Mouse (Mus musculus) hindbrain, embryonic 14.5 days (tissue): Measurements from ENCODE around the gene Dync1i2. TPM values are rescaled to one million over a fixed set of nuclear protein-coding genes. Genes with fewer than 3 reads are reported as not detected.

Experiments
- ATAC-seq: fragments of 200-750 bp; cut with Nextera tagmentation; 2 replicates; pipeline ENCODE4 v1.8.0; 2017; ENCODE audit warnings: moderate number of reproducible peaks, mild to moderate bottlenecking, moderate TSS enrichment, moderate library complexity; ENCODE audit not compliant: low FRiP score
- DNase-seq: peaks from one replicate; pipeline ENCODE4 v3.0.0-alpha.2; 2015; ENCODE audit warnings: low spot score
- H3K27ac ChIP-seq: fragments of 300-500 bp; sonication (generic); 2 replicates; pipeline ENCODE4 v1.5.1; 2014; ENCODE audit warnings: mild to moderate bottlenecking, moderate library complexity
- H3K27me3 ChIP-seq: fragments of 300-500 bp; sonication (generic); 2 replicates; pipeline ENCODE4 v1.6.1; 2014; ENCODE audit warnings: mild to moderate bottlenecking, low read length, mixed read lengths; ENCODE audit not compliant: control insufficient read depth, insufficient read depth
- H3K36me3 ChIP-seq: fragments of 300-500 bp; sonication (generic); replicated peaks from 2 replicates; pipeline ENCODE4 v1.6.1; 2014; ENCODE audit not compliant: control insufficient read depth, insufficient read depth
- H3K4me1 ChIP-seq: fragments of 300-500 bp; sonication (generic); replicated peaks from 2 replicates; pipeline ENCODE4 v1.6.1; 2014; ENCODE audit warnings: antibody characterized with exemption, low read length, mixed read lengths; ENCODE audit not compliant: control insufficient read depth, insufficient read depth
- H3K4me2 ChIP-seq: fragments of 300-500 bp; sonication (generic); replicated peaks from 2 replicates; pipeline ENCODE4 v1.6.1; 2014; ENCODE audit warnings: mild to moderate bottlenecking, moderate library complexity
- H3K4me3 ChIP-seq: fragments of 300-500 bp; sonication (generic); replicated peaks from 2 replicates; pipeline ENCODE4 v1.5.1; 2014; ENCODE audit warnings: mild to moderate bottlenecking, low read length
- H3K9ac ChIP-seq: fragments of 300-500 bp; sonication (generic); 2 replicates; pipeline ENCODE4 v1.6.1; 2014
- H3K9me3 ChIP-seq: fragments of 300-500 bp; sonication (generic); 2 replicates; pipeline ENCODE4 v1.6.1; 2016; ENCODE audit warnings: low read length; ENCODE audit not compliant: control insufficient read depth
- WGBS: fragments of 180-500 bp; shearing (Covaris S2); extraction: QIAGEN DNeasy Blood & Tissue Kit; methylation state at CpG from one replicate; pipeline ENCODE4 v1.1.7; 2014; 5-methylcytosine and 5-hydroxymethylcytosine counted together
- polyA plus RNA-seq: library from polyadenylated mRNA; unstranded; fragments of >200 nt; fragmentation: Nextera tagmentation; extraction: Ambion mirVana; gene quantifications from 2 replicates; pipeline ENCODE4 v1.2.1, GENCODE M21; 2014

Gene Dync1i2
- polyA plus RNA-seq, 1 experiment from 2014 or later = 224 TPM

DNA sequence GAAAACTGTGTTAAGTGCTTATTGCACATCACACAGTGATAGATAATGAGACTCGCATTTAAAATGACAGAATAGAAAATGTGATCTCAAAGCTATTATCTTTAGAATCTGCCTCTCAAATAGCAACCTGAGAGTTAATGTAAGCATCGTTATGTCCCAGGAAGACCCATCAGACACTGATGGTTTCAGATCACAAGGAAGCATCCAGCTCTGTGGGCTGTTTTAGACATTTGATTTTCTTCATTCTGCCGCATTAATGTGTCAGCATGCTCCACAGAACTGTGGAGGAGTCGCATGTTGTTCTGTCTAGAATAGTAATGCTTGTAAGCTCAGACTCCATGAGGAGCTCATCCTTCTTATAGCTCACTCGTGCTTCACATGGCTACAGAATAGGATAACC lies 34.6 kb downstream of the Dync1i2 start:
- WGBS = 67% methylated on average over 5 of the region's 5 CpGs
- ATAC-seq = no peak
- no peaks in the 10 kb centered on the region for H3K27me3 ChIP-seq
- no peak overlapping the region for H3K4me2 ChIP-seq
- DNase-seq = no peak
- no peak overlapping the region for H3K4me3 ChIP-seq
- no peak overlapping the region for H3K9ac ChIP-seq
- peaks cover 17% of the 10 kb centered on the region; the same call in 1 of the 2 replicates for H3K4me1 ChIP-seq
- no peaks in the 10 kb centered on the region for H3K9me3 ChIP-seq
- 0 out of 2 replicates have a peak overlapping the region, but pooled peaks have one; percentile 1 for H3K27ac ChIP-seq
- H3K36me3 ChIP-seq = peaks cover 62% of the 10 kb centered on the region

GRCm38 (mm10) chr2:71248071-71248470 lies 36.6 kb downstream of the Dync1i2 start:
- Histone ChIP-seq H3K27ac (no peak overlapping the region), H3K9ac (no peak overlapping the region), H3K36me3 (peaks cover 69% of the 10 kb centered on the region), H3K27me3 (no peaks in the 10 kb centered on the region), H3K4me1 (peaks cover 17% of the 10 kb centered on the region; the same call in 1 of the 2 replicates), H3K4me3 (no peak overlapping the region), H3K9me3 (no peaks in the 10 kb centered on the region), H3K4me2 (no peak overlapping the region)
- WGBS = 89% methylated on average over 3 of the region's 3 CpGs
- no peak for ATAC-seq
- DNase-seq = no peak

DNA sequence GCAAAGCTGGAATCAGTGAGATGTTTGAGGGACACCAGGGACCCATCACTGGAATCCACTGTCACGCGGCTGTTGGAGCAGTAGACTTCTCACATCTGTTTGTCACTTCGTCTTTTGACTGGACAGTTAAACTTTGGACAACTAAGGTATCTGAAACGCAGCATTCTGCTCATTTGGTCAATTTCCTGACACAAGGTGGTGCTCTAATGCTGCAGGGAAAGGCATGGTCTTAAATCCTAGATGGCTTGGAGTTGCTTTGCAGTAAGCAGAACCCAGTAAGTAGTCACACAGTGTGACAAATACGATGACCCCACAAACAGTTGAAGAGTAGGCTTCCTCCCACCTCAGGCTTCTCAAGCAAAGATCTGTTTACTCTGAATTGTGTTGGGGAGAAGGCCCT lies 39.3 kb downstream of the Dync1i2 start:
- WGBS = 82% methylated on average over 5 of the region's 5 CpGs
- DNase-seq (no peak), ATAC-seq (no peak)
- Histone ChIP-seq H3K36me3 (peaks cover 84% of the 10 kb centered on the region), H3K27me3 (no peaks in the 10 kb centered on the region), H3K4me3 (no peak overlapping the region), H3K27ac (no peak overlapping the region), H3K4me2 (no peak overlapping the region), H3K9me3 (no peaks in the 10 kb centered on the region), H3K4me1 (no peaks in the 10 kb centered on the region), H3K9ac (no peak overlapping the region)

DNA sequence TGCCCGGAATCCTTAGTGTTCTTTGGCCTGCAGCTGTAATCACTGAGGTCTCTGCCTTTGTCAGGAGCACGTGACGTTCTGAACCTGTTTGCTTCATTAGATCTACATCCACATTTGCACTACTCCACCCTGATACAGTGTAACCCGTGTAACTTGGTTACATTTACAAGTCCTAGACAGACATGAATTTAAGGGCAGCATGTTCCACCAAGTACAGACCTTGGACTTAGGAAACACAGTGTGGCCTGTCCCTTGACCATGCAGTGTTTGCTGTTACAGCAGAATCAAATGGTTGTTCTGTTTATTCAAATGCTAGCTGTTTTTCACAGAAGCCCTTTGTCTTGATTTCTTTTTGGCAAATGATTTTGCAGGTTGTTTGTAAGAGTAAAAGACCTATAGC lies 43.3 kb downstream of the Dync1i2 start:
- no peaks in the 10 kb centered on the region for H3K9me3 ChIP-seq
- 86% methylated on average over 4 of the region's 4 CpGs for WGBS
- H3K4me3 ChIP-seq = no peak overlapping the region
- no peak overlapping the region for H3K27ac ChIP-seq
- peaks cover 91% of the 10 kb centered on the region for H3K36me3 ChIP-seq
- DNase-seq (no peak), ATAC-seq (no peak)
- H3K4me2 ChIP-seq = no peak overlapping the region
- no peaks in the 10 kb centered on the region for H3K4me1 ChIP-seq
- H3K9ac ChIP-seq = no peak overlapping the region
- H3K27me3 ChIP-seq = no peaks in the 10 kb centered on the region

DNA sequence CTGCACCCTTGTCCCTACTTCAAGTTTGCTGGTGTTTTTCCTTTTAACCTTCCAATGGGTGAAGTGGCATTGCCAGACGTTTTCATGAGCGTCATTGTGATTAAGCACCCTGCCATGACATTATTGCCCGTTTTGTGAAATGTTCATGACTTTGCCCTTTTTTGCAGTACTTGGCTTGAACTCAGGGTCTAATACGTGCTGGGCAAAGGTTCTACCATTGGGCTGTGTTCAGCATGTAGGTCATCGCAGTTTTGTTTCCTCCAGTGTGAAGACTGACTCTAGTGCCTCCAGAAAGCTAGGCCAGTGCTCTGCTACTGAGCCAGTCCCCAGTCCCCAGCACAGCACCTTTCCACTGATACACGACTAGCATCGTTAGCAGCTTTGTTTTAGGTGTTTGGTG lies 45.1 kb downstream of the Dync1i2 start:
- Histone ChIP-seq H3K9me3 (no peaks in the 10 kb centered on the region), H3K4me3 (no peak overlapping the region), H3K9ac (no peak overlapping the region), H3K4me2 (no peak overlapping the region), H3K27me3 (no peaks in the 10 kb centered on the region), H3K36me3 (peaks cover 89% of the 10 kb centered on the region), H3K4me1 (no peaks in the 10 kb centered on the region), H3K27ac (no peak overlapping the region)
- 92% methylated on average over 7 of the region's 7 CpGs for WGBS
- DNase-seq (no peak), ATAC-seq (no peak)

DNA sequence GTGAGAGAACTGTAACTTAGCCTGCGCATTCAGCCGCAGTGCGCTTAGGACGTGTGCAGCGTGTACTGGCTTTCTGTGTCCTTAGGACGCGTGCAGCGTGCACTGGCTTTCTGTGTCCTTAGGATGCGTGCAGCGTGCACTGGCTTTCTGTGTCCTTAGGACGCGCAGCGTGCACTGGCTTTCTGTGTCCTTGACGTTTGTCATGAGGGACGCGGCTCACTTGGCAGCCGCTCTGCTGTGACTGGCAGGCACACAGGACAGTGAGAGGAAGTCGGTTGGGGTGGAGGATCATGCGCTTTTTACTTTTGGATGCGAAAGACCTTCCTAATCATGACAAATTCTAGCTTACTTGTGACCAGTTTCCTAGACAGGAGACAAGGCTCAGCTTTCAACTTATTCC lies 53.1 kb downstream of the Dync1i2 start:
- DNase-seq (no peak), ATAC-seq (no peak)
- H3K27me3 ChIP-seq = no peaks in the 10 kb centered on the region
- H3K27ac ChIP-seq = no peak overlapping the region
- H3K36me3 ChIP-seq = peaks cover 76% of the 10 kb centered on the region
- H3K4me3 ChIP-seq = no peak overlapping the region
- H3K9me3 ChIP-seq = no peaks in the 10 kb centered on the region
- WGBS = 93% methylated on average over 20 of the region's 20 CpGs
- H3K9ac ChIP-seq = no peak overlapping the region
- no peaks in the 10 kb centered on the region for H3K4me1 ChIP-seq
- no peak overlapping the region for H3K4me2 ChIP-seq

- no peak for DNase-seq
- Histone ChIP-seq H3K27me3 (no peaks in the 10 kb centered on the region), H3K27ac (no peak overlapping the region), H3K4me3 (no peak overlapping the region), H3K4me1 (no peaks in the 10 kb centered on the region), H3K9me3 (no peaks in the 10 kb centered on the region), H3K36me3 (peaks cover 49% of the 10 kb centered on the region), H3K4me2 (no peak overlapping the region), H3K9ac (no peak overlapping the region)
- 95% methylated on average over 8 of the region's 8 CpGs for WGBS
- no peak for ATAC-seq
These were observed 57.2 kb downstream of the Dync1i2 start for GRCm38 (mm10) chr2:71268691-71269090.

- no peaks in the 10 kb centered on the region for H3K27me3 ChIP-seq
- H3K9me3 ChIP-seq = no peaks in the 10 kb centered on the region
- no peak overlapping the region for H3K9ac ChIP-seq
- H3K4me2 ChIP-seq = no peak overlapping the region
- H3K27ac ChIP-seq = no peak overlapping the region
- 78% methylated on average over 1 of the region's 1 CpGs for WGBS
- ATAC-seq (no peak), DNase-seq (no peak)
- H3K36me3 ChIP-seq = peaks cover 44% of the 10 kb centered on the region
- H3K4me3 ChIP-seq = no peak overlapping the region
- H3K4me1 ChIP-seq = no peaks in the 10 kb centered on the region
These were observed 57.8 kb downstream of the Dync1i2 start for GRCm38 (mm10) chr2:71269332-71269731.

GRCm38 (mm10) chr2:71270085-71270484 lies 58.6 kb downstream of the Dync1i2 start:
- DNase-seq = no peak
- Histone ChIP-seq H3K9ac (no peak overlapping the region), H3K27ac (no peak overlapping the region), H3K4me2 (no peak overlapping the region), H3K4me1 (no peaks in the 10 kb centered on the region), H3K27me3 (no peaks in the 10 kb centered on the region), H3K36me3 (peaks cover 38% of the 10 kb centered on the region), H3K4me3 (no peak overlapping the region), H3K9me3 (no peaks in the 10 kb centered on the region)
- WGBS = 92% methylated on average over 4 of the region's 4 CpGs
- no peak for ATAC-seq

- H3K9me3 ChIP-seq = no peaks in the 10 kb centered on the region
- no peaks in the 10 kb centered on the region for H3K27me3 ChIP-seq
- no peak overlapping the region for H3K9ac ChIP-seq
- H3K36me3 ChIP-seq = peaks cover 46% of the 10 kb centered on the region
- H3K4me3 ChIP-seq = no peak overlapping the region
- no peak overlapping the region for H3K27ac ChIP-seq
- no peak for DNase-seq
- no peak for ATAC-seq
- no peaks in the 10 kb centered on the region for H3K4me1 ChIP-seq
- H3K4me2 ChIP-seq = no peak overlapping the region
- WGBS = 73% methylated on average over 23 of the region's 23 CpGs
These were observed 62.6 kb downstream of the Dync1i2 start for GRCm38 (mm10) chr2:71273955-71274679.
